Mouse (Mus musculus) gastrocnemius, adult 2 months (tissue): ENCODE results near the gene Arhgef33. TPM values are rescaled to one million over a fixed set of nuclear protein-coding genes. Genes with fewer than 3 reads are reported as not detected.

Experiments used
- DNase-seq: peaks from one replicate; pipeline ENCODE4 v3.0.0; 2022
- H3K27ac ChIP-seq: fragments of 200-600 bp; 2 replicates; pipeline ENCODE4 v1.8.1; 2022; ENCODE audit warnings: mild to moderate bottlenecking
- H3K4me3 ChIP-seq: fragments of 200-600 bp; 2 replicates; pipeline ENCODE4 v1.8.1; 2022; ENCODE audit warnings: mild to moderate bottlenecking, moderate library complexity
- CTCF ChIP-seq: fragments of 200-600 bp; IDR thresholded peaks from 2 replicates; pipeline ENCODE4 v1.8.1; 2022; ENCODE audit warnings: antibody characterized with exemption, mild to moderate bottlenecking, moderate library complexity
- intact Hi-C: fragments of 180-260 bp; cut with DNase I; formaldehyde crosslinking; loops from one replicate; pipeline ENCODE4 v1.15.1; 2025
- total RNA-seq, 2 experiments: library from RNA; stranded (reverse); gene quantifications; 2 replicates each; pipeline ENCODE4 v1.2.3; 2021

The Arhgef33 gene
- total RNA-seq, 2 experiments from 2014 or later: not detected

DNA sequence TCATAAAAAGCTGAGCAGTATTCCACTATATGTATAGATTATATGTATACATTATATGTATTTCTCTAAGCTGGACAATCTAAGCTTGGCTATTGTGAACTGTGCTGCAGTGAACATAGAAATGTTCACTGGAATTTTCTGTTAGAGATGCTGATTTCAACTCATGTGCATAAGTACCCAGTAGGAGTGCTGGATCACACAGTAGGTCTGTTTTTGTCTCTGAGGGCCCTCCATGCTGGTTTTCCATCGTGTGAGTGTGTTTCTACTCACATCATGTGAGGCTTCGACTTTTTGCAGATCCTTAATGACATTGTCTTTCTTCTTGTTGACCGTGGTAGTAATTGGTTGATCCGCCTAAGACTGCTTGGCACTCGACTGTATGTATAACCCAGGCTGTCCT is 8.4 kb upstream of the Arhgef33 start:
- TF ChIP-seq CTCF: no peak
- Histone ChIP-seq H3K4me3 (no peak overlapping the region), H3K27ac (no peak overlapping the region)
- DNase-seq: no peak
- intact Hi-C loops: loop anchor here (10.0 kb wide), 1 partner anchor 256 kb away; no protein-coding TSS in a partner anchor

DNA sequence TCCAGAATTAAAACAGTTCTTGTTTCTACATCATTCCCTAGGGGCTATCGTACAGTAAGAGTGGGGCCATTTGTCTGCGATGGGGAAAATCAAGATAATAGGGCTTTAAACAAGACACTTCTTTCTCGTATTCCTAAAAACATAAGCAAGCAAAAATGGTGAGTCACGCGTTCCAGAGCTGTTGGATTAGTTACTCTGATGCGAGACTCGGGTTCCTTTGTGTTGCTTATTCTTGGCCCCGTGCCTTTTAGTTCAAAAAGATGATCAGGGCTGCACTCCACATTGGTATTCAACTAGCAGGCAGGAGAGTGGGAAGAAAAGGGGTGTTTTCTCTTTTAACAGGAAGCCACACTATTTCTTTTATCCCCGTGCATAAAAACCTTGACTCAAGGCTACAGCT is 4.6 kb downstream of the Arhgef33 start:
- intact Hi-C loops: no loop called here
- Histone ChIP-seq H3K27ac (no peak overlapping the region), H3K4me3 (no peak overlapping the region)
- no peak for TF ChIP-seq CTCF
- DNase-seq: no peak

DNA sequence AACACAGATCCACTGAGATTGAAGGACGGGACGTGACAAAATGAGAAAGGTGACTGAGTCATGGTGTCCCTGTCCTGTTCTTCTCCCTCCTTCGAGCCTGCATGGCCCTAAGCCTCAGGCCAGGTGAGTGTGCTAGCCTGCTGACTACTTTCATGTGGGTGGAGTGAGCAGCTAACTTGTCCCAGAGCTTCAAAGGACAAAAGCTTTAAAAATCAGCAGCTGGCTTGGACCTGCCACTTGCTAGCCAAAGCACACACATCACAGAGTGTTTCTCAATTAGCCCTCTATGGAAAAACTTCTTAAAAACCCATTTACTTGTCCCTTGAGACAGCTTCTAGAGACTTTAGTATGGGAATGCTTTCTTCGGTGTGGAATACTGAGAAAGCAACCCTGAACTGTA is 5.2 kb downstream of the Arhgef33 start:
- H3K27ac ChIP-seq: no peak overlapping the region
- intact Hi-C loops: no loop called here
- no peak for TF ChIP-seq CTCF
- no peak for DNase-seq
- H3K4me3 ChIP-seq: no peak overlapping the region

DNA sequence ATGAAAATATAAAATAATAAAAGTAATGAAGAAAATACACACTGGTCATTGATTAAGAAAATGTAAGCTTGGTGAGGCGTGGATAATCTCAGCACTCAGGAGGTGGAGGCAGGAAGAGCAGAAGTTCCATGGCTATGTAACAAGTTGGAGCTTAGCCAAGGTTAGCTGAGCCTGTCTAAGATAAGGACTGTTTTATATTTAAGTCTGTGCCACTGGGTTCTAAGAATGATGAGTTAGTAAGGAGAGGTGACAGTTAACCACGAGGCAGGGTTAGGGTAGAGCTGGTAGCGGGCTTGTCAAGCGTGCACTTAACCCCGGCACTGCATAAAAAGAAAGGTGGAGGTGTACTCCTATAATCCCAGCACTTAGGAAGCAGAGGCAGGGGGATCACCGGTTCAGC is 15.0 kb downstream of the Arhgef33 start:
- H3K4me3 ChIP-seq: no peak overlapping the region
- TF ChIP-seq CTCF: no peak
- H3K27ac ChIP-seq: no peak overlapping the region
- intact Hi-C loops: no loop called here
- DNase-seq: no peak

DNA sequence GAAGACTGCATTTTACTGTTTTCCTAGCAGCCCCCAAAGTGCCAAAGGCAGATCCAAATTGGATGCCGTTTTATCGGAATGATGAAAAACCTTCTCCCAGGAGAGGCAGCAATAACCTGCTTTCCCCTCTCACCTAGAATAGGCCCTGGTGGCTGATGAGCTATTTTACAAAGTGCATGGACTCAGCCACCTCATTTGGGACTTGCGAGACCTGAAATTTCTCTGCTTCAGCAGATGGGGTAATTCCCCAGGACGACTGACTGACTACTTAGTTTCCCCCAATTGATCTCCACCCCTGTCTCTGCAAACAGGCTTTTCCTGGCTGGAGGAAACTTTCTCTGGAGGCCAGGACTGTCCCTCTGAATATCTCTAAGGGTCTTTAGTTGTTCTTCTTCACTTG is 15.8 kb downstream of the Arhgef33 start:
- TF ChIP-seq CTCF: no peak
- intact Hi-C loops: no loop called here
- Histone ChIP-seq H3K27ac (no peak overlapping the region), H3K4me3 (no peak overlapping the region)
- DNase-seq: no peak

DNA sequence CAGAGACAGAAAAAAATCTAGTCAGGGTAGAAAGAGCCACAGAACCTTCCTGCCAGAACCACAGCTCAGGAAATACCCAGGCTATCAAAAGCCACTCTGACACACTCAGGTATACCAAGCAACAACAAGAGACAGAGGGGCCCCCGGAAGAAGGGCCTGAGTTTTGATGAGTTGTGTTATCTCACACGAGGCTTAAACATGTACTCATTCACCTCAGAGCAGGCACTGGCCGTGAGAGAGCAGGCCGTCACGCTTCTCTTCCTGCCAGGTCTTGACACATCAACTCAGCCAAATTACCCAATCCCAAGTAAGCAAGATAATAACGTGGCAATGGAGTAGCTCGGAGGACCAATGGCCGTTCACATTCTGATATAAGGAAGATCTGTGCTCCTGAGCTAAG is 16.5 kb downstream of the Arhgef33 start:
- H3K27ac ChIP-seq: no peak overlapping the region
- H3K4me3 ChIP-seq: no peak overlapping the region
- DNase-seq: no peak
- TF ChIP-seq CTCF: no peak
- intact Hi-C loops: no loop called here

- DNase-seq: no peak
- no peak for TF ChIP-seq CTCF
- intact Hi-C loops: no loop called here
Measured at GRCm38 (mm10) chr17:80324521-80324920, 17.3 kb downstream of the Arhgef33 start.

GRCm38 (mm10) chr17:80325456-80325855 is 18.2 kb downstream of the Arhgef33 start:
- Histone ChIP-seq H3K4me3 (no peak overlapping the region), H3K27ac (no peak overlapping the region)
- intact Hi-C loops: no loop called here
- DNase-seq: no peak
- no peak for TF ChIP-seq CTCF

More at GRCm38 (mm10) chr17:80324521-80324920, 17.3 kb downstream of the Arhgef33 start:
- Histone ChIP-seq H3K27ac (no peak overlapping the region), H3K4me3 (no peak overlapping the region)

GRCm38 (mm10) chr17:80326431-80326830 is 19.2 kb downstream of the Arhgef33 start:
- Histone ChIP-seq H3K4me3 (no peak overlapping the region), H3K27ac (no peak overlapping the region)
- intact Hi-C loops: no loop called here
- no peak for TF ChIP-seq CTCF
- DNase-seq: no peak

DNA sequence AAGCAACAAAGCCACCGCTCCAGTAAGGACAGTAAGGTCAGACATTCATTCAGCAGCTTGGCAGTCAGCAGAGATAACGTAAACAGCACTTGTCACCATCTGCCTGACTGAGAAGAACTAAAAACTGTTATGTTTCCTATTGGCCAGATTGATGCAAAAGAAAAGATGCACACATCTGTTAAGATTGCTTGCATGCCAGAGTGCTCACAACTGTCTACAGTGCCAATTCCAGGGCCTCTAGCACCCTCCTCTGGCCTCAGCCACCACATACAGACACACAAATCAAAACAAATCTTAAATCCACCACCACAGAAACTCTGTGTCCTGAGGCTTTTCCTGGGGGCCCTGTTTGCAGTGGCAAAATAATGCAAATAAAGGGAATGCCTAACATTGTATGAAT is 25.2 kb downstream of the Arhgef33 start:
- peak; percentile 22; the same call in 1 of the 2 replicates for TF ChIP-seq CTCF
- intact Hi-C loops: no loop called here
- DNase-seq: no peak
- Histone ChIP-seq H3K27ac (no peak overlapping the region), H3K4me3 (no peak overlapping the region)

DNA sequence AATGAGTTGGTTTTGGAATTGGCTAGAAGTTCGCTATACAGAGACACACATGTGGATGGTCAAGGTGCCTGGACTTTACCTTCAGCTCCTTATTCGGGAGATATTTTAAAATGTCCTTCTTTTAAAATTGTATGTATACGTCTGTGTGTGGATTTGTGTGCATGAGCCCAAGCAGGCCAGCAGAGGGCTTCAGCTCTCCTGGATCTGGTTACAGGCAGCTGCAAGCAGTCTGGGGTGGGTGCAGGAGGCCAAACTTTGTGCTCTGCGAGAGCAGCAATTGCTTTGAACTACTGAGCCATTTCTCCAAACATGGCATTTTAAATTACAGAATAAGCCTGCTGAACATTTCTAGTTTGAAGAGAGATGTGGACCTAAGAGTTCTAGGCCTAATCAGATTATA is 38.1 kb downstream of the Arhgef33 start:
- DNase-seq: no peak
- intact Hi-C loops: no loop called here
- Histone ChIP-seq H3K27ac (no peak overlapping the region), H3K4me3 (no peak overlapping the region)
- TF ChIP-seq CTCF: peak; percentile 26; the same call in 1 of the 2 replicates

- no peak for DNase-seq
- intact Hi-C loops: no loop called here
- Histone ChIP-seq H3K27ac (no peak overlapping the region), H3K4me3 (no peak overlapping the region)
- no peak for TF ChIP-seq CTCF
Measured at GRCm38 (mm10) chr17:80346591-80347125, 39.5 kb downstream of the Arhgef33 start.

DNA sequence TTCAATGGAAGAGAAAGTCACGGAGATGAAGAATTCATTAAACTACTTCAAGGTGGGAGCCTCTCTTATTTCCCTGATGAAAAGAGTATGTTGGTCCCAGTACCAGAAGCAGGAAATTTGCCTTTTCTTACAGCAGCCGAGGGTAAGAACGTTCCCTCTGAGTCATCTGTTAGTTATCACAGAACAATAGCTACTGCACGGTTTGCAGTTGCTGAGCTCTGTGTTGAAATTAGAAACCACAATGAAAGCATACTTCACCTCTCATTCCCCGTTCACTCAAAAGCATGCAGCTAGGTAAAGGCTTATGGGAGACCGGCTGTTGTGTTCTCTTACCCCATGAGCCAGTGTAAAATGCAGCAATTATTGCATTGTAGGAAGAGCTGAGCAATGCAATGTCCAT is 40.0 kb downstream of the Arhgef33 start:
- H3K27ac ChIP-seq: no peak overlapping the region
- no peak overlapping the region for H3K4me3 ChIP-seq
- intact Hi-C loops: no loop called here
- no peak for DNase-seq
- TF ChIP-seq CTCF: no peak

DNA sequence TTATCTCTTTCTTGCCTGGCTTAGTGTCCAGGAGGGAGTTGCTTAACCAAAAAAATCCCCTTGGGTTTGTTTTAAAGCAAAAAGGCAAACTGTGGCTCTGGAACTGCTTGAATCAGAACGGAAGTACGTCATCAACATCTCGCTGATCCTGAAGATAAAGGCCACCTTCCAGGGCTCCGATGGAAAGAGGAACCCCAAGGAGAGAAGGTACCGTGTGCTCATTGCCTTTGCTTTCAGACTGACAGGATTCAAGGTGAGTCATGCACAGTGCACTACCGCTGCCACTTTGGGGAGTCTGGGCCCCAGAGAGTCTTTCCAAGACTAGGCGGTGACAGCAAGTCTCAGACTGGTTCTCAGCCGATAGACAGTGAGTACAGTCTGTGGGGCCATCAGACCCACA is 53.0 kb downstream of the Arhgef33 start:
- intact Hi-C loops: no loop called here
- H3K4me3 ChIP-seq: no peak overlapping the region
- no peak for TF ChIP-seq CTCF
- H3K27ac ChIP-seq: no peak overlapping the region
- no peak for DNase-seq

GRCm38 (mm10) chr17:80367276-80367675 is 60.1 kb downstream of the Arhgef33 start:
- TF ChIP-seq CTCF: peak; percentile 25
- H3K27ac ChIP-seq: no peak overlapping the region
- no peak overlapping the region for H3K4me3 ChIP-seq
- DNase-seq: no peak
- intact Hi-C loops: no loop called here
